Mouse (Mus musculus) embryonic facial prominence, embryonic 15.5 days (tissue): ENCODE results near the gene Aip. TPM values are rescaled to one million over a fixed set of nuclear protein-coding genes. Genes with fewer than 3 reads are reported as not detected.
A peak's percentile ranks its signal among the peaks of the same experiment; 100 is the strongest.

Source experiments
- ATAC-seq: fragments of 200-750 bp; cut with Nextera tagmentation; 2 replicates; pipeline ENCODE4 v1.8.0; 2017; ENCODE audit warnings: low read depth, moderate TSS enrichment; ENCODE audit not compliant: insufficient number of reproducible peaks, low FRiP score, low TSS enrichment
- H3K27ac ChIP-seq: fragments of 300-500 bp; sonication (generic); replicated peaks from 2 replicates; pipeline ENCODE4 v1.5.1; 2015; ENCODE audit warnings: mild to moderate bottlenecking, inconsistent platforms
- H3K27me3 ChIP-seq: fragments of 300-500 bp; sonication (generic); 2 replicates; pipeline ENCODE4 v1.6.1; 2015; ENCODE audit warnings: inconsistent platforms
- H3K36me3 ChIP-seq: fragments of 300-500 bp; sonication (generic); 2 replicates; pipeline ENCODE4 v1.6.1; 2015; ENCODE audit warnings: mild to moderate bottlenecking, inconsistent platforms
- H3K4me1 ChIP-seq: fragments of 300-500 bp; sonication (generic); 2 replicates; pipeline ENCODE4 v1.6.1; 2015; ENCODE audit warnings: inconsistent platforms
- H3K4me2 ChIP-seq: fragments of 300-500 bp; sonication (generic); replicated peaks from 2 replicates; pipeline ENCODE4 v1.6.1; 2015; ENCODE audit warnings: mild to moderate bottlenecking, inconsistent platforms
- H3K4me3 ChIP-seq: fragments of 300-500 bp; sonication (generic); replicated peaks from 2 replicates; pipeline ENCODE4 v1.5.1; 2015; ENCODE audit warnings: mild to moderate bottlenecking, inconsistent platforms
- H3K9ac ChIP-seq: fragments of 300-500 bp; sonication (generic); 2 replicates; pipeline ENCODE4 v1.6.1; 2015; ENCODE audit warnings: inconsistent platforms
- H3K9me3 ChIP-seq: fragments of 300-500 bp; sonication (generic); replicated peaks from 2 replicates; pipeline ENCODE4 v1.6.1; 2016; ENCODE audit warnings: inconsistent platforms
- WGBS: fragments of 180-500 bp; shearing (Covaris S2); methylation state at CpG from one replicate; pipeline ENCODE4 v1.1.7; 2015; 5-methylcytosine and 5-hydroxymethylcytosine counted together
- polyA plus RNA-seq: library from polyadenylated mRNA; unstranded; fragments of >200 nt; fragmentation: Nextera tagmentation; extraction: Ambion mirVana; gene quantifications from 2 replicates; pipeline ENCODE4 v1.2.1, GENCODE M21; 2015

The Aip gene
- polyA plus RNA-seq, 1 experiment from 2014 or later: 98.5 TPM

DNA sequence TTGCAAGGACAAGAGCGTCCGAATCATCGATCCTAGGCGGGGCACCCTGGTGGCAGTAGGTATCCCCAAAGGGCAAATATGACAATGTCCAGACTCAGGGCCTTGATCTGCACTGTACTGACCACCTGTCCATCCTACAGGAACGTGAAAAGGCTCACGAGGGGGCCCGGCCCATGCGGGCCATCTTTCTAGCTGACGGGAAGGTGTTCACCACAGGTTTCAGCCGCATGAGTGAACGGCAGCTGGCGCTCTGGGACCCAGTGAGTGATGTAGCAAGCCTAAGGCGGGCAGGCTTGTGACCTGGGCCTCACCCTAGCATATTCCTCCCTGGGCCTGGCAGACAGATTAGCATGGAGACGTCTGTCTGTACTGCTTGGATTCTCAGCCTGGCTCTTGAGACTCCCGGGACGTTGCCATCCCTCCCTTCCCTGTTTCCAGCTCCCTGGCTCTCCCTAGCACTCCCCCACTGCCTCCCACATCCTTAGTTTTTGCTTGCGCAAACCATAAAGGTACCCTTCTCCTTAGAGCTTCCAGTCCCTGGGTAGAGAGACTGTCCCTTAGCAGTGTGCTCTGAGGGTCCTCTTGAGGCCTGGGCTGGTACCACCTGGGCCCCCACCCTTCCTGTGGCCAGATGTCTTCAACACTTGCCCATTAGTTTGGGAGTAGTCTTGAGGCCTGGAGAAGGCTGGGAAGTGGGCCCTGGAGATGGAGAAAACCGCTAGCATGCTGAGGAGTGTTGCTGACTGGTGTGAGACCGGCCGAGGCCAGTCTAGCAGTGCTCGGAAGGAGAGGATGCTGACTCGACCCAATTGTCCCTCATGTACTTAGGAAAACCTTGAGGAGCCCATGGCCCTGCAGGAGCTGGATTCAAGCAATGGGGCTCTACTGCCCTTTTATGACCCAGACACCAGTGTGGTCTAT, 25.2 kb upstream of the Aip start:
- H3K4me1 ChIP-seq: peaks cover 22% of the 10 kb centered on the region
- H3K36me3 ChIP-seq: peaks cover 40% of the 10 kb centered on the region
- H3K27me3 ChIP-seq: no peaks in the 10 kb centered on the region
- no peak overlapping the region for H3K9ac ChIP-seq
- H3K9me3 ChIP-seq: no peaks in the 10 kb centered on the region
- no peak for ATAC-seq
- WGBS: 89% methylated on average over 22 of the region's 22 CpGs
- H3K4me2 ChIP-seq: no peak overlapping the region
- no peak overlapping the region for H3K27ac ChIP-seq
- H3K4me3 ChIP-seq: no peak overlapping the region

DNA sequence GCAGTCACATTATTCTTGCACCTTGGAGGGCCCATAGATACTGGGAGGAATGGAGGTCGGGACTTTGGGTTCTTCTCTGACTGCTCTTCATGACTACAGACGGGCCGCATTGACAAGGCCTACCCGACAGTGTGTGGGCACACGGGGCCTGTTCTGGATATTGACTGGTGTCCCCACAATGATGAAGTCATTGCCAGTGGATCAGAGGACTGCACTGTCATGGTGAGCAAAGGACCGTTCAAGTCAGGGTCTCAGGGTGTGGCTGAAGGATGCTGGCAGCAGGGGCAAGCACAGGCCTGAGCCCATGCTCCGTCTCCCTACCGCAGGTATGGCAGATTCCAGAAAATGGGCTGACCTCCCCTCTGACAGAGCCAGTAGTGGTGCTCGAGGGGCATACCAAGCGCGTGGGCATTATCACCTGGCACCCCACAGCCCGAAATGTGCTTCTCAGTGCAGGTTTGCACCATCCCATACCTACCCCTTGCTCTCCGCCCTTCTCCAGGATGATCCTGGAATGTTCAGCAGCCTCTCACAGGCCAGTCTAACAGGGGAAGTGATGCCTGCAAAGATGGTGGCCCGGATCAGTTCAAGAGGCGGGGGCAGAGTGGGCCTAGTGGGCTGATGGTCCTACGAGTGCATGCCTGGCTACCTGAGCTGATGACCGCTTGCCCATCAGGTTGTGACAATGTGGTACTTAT, 24.3 kb upstream of the Aip start:
- Histone ChIP-seq H3K9ac (no peak overlapping the region), H3K4me1 (peaks cover 22% of the 10 kb centered on the region), H3K4me2 (peak overlapping the region; percentile 85), H3K27ac (no peak overlapping the region), H3K4me3 (peak overlapping the region; percentile 95), H3K9me3 (no peaks in the 10 kb centered on the region), H3K36me3 (peaks cover 36% of the 10 kb centered on the region), H3K27me3 (no peaks in the 10 kb centered on the region)
- ATAC-seq: no peak
- WGBS: 91% methylated on average over 17 of the region's 17 CpGs

DNA sequence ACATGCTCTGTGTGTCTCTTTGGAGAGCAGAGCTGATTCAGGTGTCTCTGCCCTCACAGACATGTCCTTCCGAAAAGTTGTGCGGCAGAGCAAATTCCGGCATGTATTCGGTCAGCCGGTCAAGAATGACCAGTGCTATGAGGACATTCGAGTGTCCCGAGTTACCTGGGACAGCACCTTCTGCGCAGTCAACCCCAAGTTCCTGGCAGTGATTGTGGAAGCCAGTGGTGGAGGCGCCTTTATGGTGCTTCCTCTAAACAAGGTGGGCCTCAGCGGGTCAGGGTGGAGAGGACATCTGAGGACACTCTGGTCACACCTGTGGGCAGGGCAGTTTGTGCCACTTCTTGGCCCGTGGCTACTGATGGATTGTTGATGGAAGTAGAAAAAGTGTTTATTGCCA, 23.6 kb upstream of the Aip start:
- Histone ChIP-seq H3K36me3 (peaks cover 36% of the 10 kb centered on the region), H3K9me3 (no peaks in the 10 kb centered on the region), H3K27ac (no peak overlapping the region), H3K4me1 (peaks cover 22% of the 10 kb centered on the region), H3K4me2 (peak overlapping the region; percentile 85), H3K9ac (peak overlapping the region; percentile 90), H3K27me3 (no peaks in the 10 kb centered on the region), H3K4me3 (peak overlapping the region; percentile 95)
- ATAC-seq: no peak
- WGBS: 82% methylated on average over 11 of the region's 11 CpGs

DNA sequence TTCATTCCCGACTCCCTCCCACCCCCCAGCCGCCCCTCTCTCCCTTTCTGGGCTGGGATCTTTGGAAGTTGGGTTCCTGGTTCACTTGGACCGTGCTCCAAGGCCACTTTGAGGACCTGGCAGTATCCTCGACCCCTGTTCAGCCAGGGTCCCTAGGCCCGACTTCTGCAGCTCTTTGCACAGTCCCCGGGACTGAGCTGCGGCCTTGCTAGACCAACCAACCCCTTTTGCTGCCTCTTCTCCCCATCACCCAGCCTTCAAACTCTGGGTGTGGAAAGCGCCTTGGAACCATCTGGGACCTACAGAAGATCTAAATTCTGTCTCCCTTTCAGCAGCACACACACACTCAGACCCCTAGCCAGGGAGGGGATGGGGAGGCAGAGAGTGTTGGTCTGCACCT, 23.2 kb upstream of the Aip start:
- H3K4me2 ChIP-seq: peak overlapping the region; percentile 85
- H3K4me1 ChIP-seq: peaks cover 22% of the 10 kb centered on the region
- ATAC-seq: no peak; the same call in 1 of the 2 replicates
- peak overlapping the region; percentile 95 for H3K4me3 ChIP-seq
- 3% methylated on average over 6 of the region's 8 CpGs for WGBS
- H3K9me3 ChIP-seq: no peaks in the 10 kb centered on the region
- no peaks in the 10 kb centered on the region for H3K27me3 ChIP-seq
- peak overlapping the region; percentile 80 for H3K27ac ChIP-seq
- peak overlapping the region; percentile 90 for H3K9ac ChIP-seq
- H3K36me3 ChIP-seq: peaks cover 36% of the 10 kb centered on the region

DNA sequence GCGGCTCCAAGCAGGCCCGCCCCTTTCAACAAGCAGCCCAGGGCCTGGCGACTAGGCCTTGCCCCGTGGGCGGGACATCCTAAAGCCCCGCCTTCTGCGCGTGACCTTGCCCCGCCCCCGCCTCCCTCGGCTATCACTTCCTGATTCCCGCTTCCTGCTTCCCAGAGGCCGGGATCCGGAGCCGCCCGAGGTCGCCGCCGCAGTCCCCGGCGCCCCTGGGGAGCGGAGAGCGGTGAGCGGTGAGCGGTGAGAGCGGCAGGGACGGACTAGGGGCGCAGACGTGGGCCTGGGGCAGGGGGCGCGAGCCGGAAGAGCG, 22.8 kb upstream of the Aip start, which contains the start of gene Coro1b:
TSS of gene Coro1b (plus strand) at position 129 of the 316 bp plus-strand sequence.
- ATAC-seq: peak; percentile 94
- Histone ChIP-seq H3K27ac (peak within 1 kb of the TSS; percentile 80), H3K27me3 (no peaks in the 10 kb centered on the region), H3K4me1 (peaks cover 22% of the 10 kb centered on the region), H3K4me2 (peak within 1 kb of the TSS; percentile 85), H3K36me3 (peaks cover 33% of the 10 kb centered on the region), H3K4me3 (peak within 1 kb of the TSS; percentile 95), H3K9ac (peak within 1 kb of the TSS; percentile 90), H3K9me3 (no peaks in the 10 kb centered on the region)
- WGBS: under 1% methylated on average over 33 of the region's 33 CpGs

DNA sequence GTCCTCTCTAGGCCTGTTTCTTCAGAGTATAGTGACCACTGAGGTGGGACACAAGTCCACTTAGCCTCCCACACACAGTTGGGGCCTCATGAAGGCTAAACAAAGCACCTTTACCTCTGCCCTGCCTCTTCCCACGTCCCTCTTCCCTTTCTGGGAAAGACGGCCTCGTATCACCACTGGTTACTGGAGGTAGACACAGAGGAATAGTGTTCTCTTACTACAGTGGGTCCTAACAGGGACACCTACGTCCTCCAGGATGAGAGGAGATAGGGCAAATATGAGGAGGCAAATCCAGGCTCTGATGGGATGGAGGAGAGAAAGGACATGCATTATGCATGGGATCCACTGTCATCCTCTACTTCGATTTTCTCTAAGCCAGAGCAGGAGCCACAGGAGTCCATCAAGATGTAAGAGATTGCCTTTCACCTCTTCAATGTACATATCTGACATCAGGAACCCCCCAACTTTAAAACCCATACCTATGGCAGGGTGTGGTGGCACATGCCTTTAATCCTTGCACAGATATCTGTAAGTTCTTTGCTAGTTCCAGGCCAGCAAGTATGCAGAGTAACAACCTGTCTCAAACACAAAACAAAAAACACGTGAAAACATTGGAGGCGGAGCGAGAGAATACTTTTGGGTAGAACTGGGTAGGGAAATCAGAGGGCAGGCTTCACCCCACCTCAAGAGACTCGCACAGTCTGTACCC, 22.3 kb upstream of the Aip start:
- Histone ChIP-seq H3K27me3 (no peaks in the 10 kb centered on the region), H3K4me1 (peaks cover 22% of the 10 kb centered on the region), H3K9ac (peak overlapping the region; percentile 90), H3K4me3 (peak overlapping the region; percentile 95), H3K27ac (peak overlapping the region; percentile 71), H3K4me2 (peak overlapping the region; percentile 85), H3K9me3 (no peaks in the 10 kb centered on the region), H3K36me3 (peaks cover 28% of the 10 kb centered on the region)
- WGBS: 35% methylated on average over 9 of the region's 9 CpGs
- ATAC-seq: no peak

DNA sequence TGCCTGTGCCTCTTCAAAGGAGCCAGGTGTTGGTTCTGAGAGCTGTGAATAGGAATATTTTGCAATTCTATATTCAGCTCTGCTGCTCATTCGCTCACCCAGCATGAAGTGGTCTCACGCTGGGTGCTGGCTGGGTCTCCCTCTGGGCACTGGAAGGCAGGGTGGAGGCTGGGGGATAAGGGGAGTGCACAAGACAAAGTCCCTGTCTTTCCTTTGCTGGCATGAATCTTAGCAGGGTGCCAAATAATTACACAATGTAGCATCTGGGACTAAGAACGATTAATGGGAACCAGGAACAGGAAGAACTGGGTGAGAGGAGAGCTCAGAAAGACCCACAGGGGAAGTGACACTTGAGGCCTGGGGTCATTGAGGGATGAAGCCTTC, 21.4 kb upstream of the Aip start:
- no peaks in the 10 kb centered on the region for H3K9me3 ChIP-seq
- H3K4me1 ChIP-seq: peaks cover 22% of the 10 kb centered on the region
- H3K4me2 ChIP-seq: no peak overlapping the region
- H3K9ac ChIP-seq: no peak overlapping the region
- peaks cover 20% of the 10 kb centered on the region for H3K36me3 ChIP-seq
- no peak overlapping the region for H3K27ac ChIP-seq
- ATAC-seq: no peak
- no peaks in the 10 kb centered on the region for H3K27me3 ChIP-seq
- no peak overlapping the region for H3K4me3 ChIP-seq
- 36% methylated on average over 3 of the region's 3 CpGs for WGBS

DNA sequence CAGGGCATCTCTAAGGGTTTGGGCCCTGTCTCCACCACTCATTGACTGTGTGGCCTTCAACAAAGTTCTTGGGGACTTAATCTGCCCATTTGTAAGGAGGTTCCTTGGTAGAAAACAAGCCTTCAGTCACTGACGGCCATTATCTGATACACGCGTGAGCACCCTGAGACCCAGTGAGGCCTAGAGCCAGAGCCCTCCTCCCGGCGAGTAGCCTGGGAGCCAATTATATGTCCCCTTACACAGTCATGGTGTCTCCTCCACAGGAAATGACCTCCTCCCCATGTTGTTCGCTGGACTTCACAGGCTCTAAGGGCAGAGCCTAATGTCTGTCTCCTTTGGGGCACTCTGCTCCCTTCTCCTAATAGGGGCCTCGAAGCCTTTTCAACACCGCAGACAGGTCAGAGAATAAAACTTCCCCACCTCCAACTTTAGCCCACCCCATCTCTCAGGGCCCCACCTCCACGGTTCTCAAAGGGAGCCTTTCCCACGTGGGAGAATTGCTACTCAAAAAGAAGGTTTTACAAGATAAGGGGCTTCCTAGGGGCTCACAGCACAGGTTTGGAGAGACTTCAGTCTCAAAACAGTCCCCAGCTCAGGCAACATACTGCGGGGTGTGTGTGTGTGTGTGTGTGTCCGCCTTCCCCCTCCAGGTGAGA, 20.8 kb upstream of the Aip start:
- Histone ChIP-seq H3K36me3 (peaks cover 16% of the 10 kb centered on the region), H3K4me2 (no peak overlapping the region), H3K27ac (no peak overlapping the region), H3K9ac (no peak overlapping the region), H3K4me3 (no peak overlapping the region), H3K4me1 (peaks cover 22% of the 10 kb centered on the region), H3K27me3 (no peaks in the 10 kb centered on the region), H3K9me3 (no peaks in the 10 kb centered on the region)
- 59% methylated on average over 12 of the region's 12 CpGs for WGBS
- no peak for ATAC-seq

DNA sequence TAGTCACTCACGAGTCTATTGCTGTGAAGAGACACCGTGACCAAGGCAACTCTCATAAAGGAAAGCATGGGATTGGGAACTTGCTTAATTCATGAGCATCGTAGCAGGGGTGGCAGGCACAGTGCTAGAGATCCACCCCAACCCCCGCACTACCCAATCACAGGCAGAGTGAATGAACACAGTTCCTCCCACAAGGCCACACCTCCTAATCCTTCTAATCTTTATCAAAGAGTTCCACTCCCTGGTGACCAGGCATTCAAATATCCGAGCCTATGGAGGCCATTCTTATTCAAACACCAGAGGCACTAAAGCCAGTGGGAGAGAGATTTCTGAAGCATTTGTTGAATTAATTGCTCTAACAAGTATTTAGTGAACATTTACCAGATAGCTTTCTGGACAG, 20.3 kb upstream of the Aip start:
- WGBS: 92% methylated on average over 5 of the region's 5 CpGs

DNA sequence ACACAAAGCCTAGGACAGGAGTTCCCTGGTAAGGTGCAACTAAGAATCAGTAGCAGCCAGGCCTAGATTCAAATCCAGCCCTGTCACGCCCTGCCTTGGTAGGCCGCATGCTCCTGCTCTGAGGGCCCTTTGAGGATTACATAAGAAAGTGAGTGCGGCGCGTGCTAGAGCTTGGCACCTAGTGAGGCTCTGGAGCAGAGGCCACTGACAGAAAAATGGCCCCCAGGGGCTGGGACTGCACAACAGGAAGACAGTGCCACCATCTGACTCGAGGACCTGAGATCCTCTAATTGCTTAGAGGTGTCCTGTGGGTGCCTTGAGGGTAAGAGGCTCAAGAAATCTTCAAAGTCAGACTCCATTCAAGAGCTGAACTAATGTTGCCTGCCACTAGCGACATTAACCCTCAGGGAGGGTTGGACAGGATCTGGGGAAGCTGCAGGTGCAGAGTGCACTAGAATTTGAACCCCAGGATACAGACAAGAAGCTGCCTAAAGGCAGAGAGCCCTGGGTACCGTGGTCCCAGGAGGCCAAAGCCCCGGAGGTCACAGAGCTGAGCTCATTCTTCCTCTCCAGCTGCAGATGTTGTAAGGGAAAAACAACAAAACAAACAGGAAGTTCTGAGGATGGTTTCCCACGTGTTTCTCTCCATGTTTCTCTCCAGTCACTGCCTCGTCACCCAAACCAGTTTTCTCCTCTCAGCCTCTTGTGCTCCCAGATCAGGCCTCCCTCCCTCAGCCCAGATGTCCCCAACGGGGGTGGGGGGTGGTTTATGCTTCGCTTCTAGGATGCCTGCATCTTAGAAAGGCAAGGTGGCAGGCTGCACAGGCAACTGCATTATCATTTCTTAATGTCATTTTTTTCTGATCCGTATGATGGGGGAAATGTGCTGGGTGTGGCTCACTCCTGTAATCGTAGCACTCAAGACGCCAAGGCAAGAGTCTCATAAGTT, 19.2 kb upstream of the Aip start:
- Histone ChIP-seq H3K36me3 (no peaks in the 10 kb centered on the region), H3K4me2 (no peak overlapping the region), H3K9me3 (no peaks in the 10 kb centered on the region), H3K27ac (no peak overlapping the region), H3K4me3 (no peak overlapping the region), H3K27me3 (no peaks in the 10 kb centered on the region), H3K9ac (no peak overlapping the region), H3K4me1 (peaks cover 17% of the 10 kb centered on the region)
- no peak for ATAC-seq
- 63% methylated on average over 16 of the region's 16 CpGs for WGBS

More for the DNA sequence above, 20.3 kb upstream of the Aip start:
- H3K27ac ChIP-seq: no peak overlapping the region
- H3K9ac ChIP-seq: no peak overlapping the region
- H3K27me3 ChIP-seq: no peaks in the 10 kb centered on the region
- H3K36me3 ChIP-seq: peaks cover 11% of the 10 kb centered on the region
- H3K4me2 ChIP-seq: no peak overlapping the region
- H3K4me3 ChIP-seq: no peak overlapping the region
- no peaks in the 10 kb centered on the region for H3K9me3 ChIP-seq
- peaks cover 22% of the 10 kb centered on the region for H3K4me1 ChIP-seq
- ATAC-seq: no peak
